Mouse (Mus musculus) C2C12 (cell line): ENCODE data around the gene Rbm28. TPM values are rescaled to one million over a fixed set of nuclear protein-coding genes. Genes with fewer than 3 reads are reported as not detected.

Experiments
- H3K27me3 ChIP-seq: one replicate; pipeline ENCODE4 v1.6.1; 2011; ENCODE audit not compliant: control insufficient read depth, insufficient read depth, insufficient read length
- H3K36me3 ChIP-seq: one replicate; pipeline ENCODE4 v1.6.1; 2011; ENCODE audit not compliant: control insufficient read depth, insufficient read depth
- H3K4me3 ChIP-seq: one replicate; pipeline ENCODE4 v1.5.1; 2011; ENCODE audit warnings: mild to moderate bottlenecking, control low read depth; ENCODE audit not compliant: poor library complexity, insufficient read depth, severe bottlenecking
- H3K79me2 ChIP-seq: one replicate; pipeline ENCODE4 v1.6.1; 2011; ENCODE audit not compliant: control insufficient read depth, insufficient read depth
- H3K79me3 ChIP-seq: one replicate; pipeline ENCODE4 v1.6.1; 2011; ENCODE audit warnings: low read depth, control low read depth
- H3ac ChIP-seq: one replicate; pipeline ENCODE3; 2011; ENCODE audit warnings: low read depth; ENCODE audit not compliant: control insufficient read depth, insufficient read length
- CEBPB ChIP-seq: IDR thresholded peaks from one replicate; pipeline ENCODE4 v1.6.1; 2011; ENCODE audit warnings: low read depth, mild to moderate bottlenecking, control low read depth, moderate library complexity
- CTCF ChIP-seq: IDR thresholded peaks from one replicate; pipeline ENCODE4 v1.5.1; 2011; ENCODE audit not compliant: control insufficient read depth, insufficient read depth, insufficient read length
- FOSL1 ChIP-seq: IDR thresholded peaks from one replicate; pipeline ENCODE4 v1.8.0; 2011; ENCODE audit warnings: mild to moderate bottlenecking, low read length; ENCODE audit not compliant: poor library complexity, insufficient read depth, severe bottlenecking
- MAX ChIP-seq: IDR thresholded peaks from one replicate; pipeline ENCODE4 v1.6.1; 2011; ENCODE audit warnings: mild to moderate bottlenecking, control low read depth
- MYOD1 ChIP-seq: IDR thresholded peaks from one replicate; pipeline ENCODE4 v1.6.1; 2011; ENCODE audit warnings: low read depth; ENCODE audit not compliant: control insufficient read depth, insufficient read length
- MYOG ChIP-seq: IDR thresholded peaks from one replicate; pipeline ENCODE4 v1.6.1; 2011; ENCODE audit not compliant: control insufficient read depth, insufficient read length; ENCODE audit errors: extremely low read depth
- USF1 ChIP-seq: IDR thresholded peaks from one replicate; pipeline ENCODE4 v1.6.1; 2011; ENCODE audit warnings: low read depth, mild to moderate bottlenecking, control low read depth, moderate library complexity
- polyA plus RNA-seq: library from polyadenylated mRNA; unstranded; fragments of >200 nt; fragmentation: generic; extraction: Trizol; gene quantifications from one replicate; pipeline ENCODE4 v1.2.1, GENCODE M21; 2012; ENCODE audit warnings: missing spikeins

Rbm28 gene
- polyA plus RNA-seq, 1 experiment, result 18.2 TPM

DNA sequence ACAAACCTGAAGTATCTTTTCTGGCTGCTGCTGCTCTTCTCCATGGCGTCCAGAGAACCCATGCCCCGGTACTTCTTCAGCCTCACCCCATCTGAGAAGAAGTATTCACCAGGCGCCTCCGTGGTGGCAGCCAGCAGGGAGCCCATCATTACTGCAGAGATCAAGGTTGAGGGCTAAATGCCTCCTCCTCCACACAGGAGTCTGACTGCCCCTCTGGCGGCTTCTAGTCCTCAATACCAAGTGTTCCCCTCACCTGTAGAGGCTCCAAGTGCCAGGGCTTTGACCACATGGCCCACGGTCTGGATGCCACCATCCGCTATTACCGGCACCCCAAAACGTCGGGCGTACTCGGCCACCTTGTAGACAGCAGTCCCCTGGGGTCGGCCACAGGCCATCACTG is 38.3 kb upstream of the Rbm28 start:
- Histone ChIP-seq H3ac (no peak overlapping the region), H3K27me3 (no peaks in the 10 kb centered on the region), H3K79me3 (no peaks in the 10 kb centered on the region), H3K4me3 (no peak overlapping the region), H3K36me3 (peaks cover 57% of the 10 kb centered on the region), H3K79me2 (peaks cover 2% of the 10 kb centered on the region)
- TF ChIP-seq FOSL1 (no peak), MYOG (no peak), USF1 (no peak), CEBPB (no peak), MAX (no peak), CTCF (no peak), MYOD1 (no peak)

DNA sequence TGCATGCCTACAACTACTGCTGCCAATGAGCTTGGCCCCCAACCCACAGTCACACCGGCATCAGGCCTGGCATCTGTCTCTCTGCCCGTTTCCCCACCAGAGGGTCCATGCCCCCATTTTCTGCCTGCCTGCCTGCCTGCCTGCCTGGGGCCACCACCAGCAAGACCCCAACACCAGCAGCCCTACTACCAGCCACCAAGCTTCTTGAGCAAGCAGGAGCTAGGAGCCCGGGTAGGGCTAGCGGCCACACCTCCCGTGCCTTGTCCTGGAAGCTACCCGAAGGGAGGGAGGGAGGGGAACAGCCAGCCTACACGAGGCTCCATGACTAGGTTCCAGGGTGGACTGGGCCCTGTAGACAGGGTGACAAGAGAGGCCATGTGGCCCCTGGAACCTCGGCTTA is 37.2 kb upstream of the Rbm28 start:
- no peak overlapping the region for H3K4me3 ChIP-seq
- H3K79me3 ChIP-seq, result no peaks in the 10 kb centered on the region
- TF ChIP-seq CTCF, result no peak
- no peak for TF ChIP-seq MYOG
- TF ChIP-seq MYOD1, result no peak
- TF ChIP-seq CEBPB, result no peak
- no peak for TF ChIP-seq FOSL1
- TF ChIP-seq USF1, result no peak
- TF ChIP-seq MAX, result no peak
- no peaks in the 10 kb centered on the region for H3K79me2 ChIP-seq
- H3K36me3 ChIP-seq, result peaks cover 46% of the 10 kb centered on the region
- no peaks in the 10 kb centered on the region for H3K27me3 ChIP-seq
- no peak overlapping the region for H3ac ChIP-seq

DNA sequence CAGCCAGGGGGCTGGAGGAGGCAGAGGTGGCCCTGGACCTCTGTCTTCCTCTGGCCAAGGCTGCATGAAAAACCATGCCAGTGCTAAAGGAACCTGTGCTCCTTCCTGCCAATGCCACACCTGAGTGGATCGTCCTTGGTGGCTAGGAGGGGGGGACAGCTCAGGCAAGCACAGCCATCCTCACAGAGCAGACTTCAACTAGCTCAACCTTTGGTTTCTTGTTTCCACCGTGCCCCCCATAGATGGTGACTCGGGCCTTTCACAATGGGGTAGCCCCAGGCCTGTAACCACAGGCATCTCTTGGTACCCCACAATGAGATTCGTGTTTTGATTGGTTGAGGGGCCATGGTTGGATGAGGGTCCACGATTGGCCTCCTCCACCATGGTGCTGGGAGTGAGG is 36.5 kb upstream of the Rbm28 start:
- H3K79me2 ChIP-seq, result no peaks in the 10 kb centered on the region
- H3ac ChIP-seq, result no peak overlapping the region
- no peaks in the 10 kb centered on the region for H3K79me3 ChIP-seq
- H3K4me3 ChIP-seq, result no peak overlapping the region
- no peaks in the 10 kb centered on the region for H3K27me3 ChIP-seq
- H3K36me3 ChIP-seq, result peaks cover 41% of the 10 kb centered on the region
- TF ChIP-seq MYOD1 (no peak), CTCF (no peak), FOSL1 (no peak), USF1 (no peak), CEBPB (no peak), MYOG (no peak), MAX (no peak)

DNA sequence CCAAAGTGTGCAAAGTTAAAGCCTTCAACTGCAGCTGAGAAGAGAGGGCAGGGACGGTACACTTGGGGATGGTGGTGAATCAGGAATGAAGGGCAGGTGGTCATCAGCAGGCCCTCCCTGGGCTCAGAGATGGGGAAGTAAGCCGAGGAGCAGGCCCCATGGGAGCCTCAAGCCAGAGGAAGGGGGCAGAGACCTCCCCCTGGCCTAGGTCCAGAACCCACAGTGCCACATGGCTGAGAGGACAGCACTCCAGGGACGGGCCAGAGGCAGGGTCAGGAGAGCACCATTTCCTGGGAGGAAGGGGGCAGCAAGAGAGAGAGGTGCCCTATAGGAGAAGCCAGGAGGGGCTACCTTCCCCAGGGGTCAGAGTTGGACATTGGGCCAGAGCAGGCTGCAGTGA is 35.7 kb upstream of the Rbm28 start:
- Histone ChIP-seq H3K79me3 (no peaks in the 10 kb centered on the region), H3K27me3 (no peaks in the 10 kb centered on the region), H3ac (no peak overlapping the region), H3K36me3 (peaks cover 34% of the 10 kb centered on the region), H3K4me3 (no peak overlapping the region), H3K79me2 (no peaks in the 10 kb centered on the region)
- no peak for TF ChIP-seq FOSL1
- no peak for TF ChIP-seq MAX
- TF ChIP-seq CEBPB, result no peak
- TF ChIP-seq CTCF, result no peak
- TF ChIP-seq USF1, result no peak
- no peak for TF ChIP-seq MYOG
- no peak for TF ChIP-seq MYOD1

DNA sequence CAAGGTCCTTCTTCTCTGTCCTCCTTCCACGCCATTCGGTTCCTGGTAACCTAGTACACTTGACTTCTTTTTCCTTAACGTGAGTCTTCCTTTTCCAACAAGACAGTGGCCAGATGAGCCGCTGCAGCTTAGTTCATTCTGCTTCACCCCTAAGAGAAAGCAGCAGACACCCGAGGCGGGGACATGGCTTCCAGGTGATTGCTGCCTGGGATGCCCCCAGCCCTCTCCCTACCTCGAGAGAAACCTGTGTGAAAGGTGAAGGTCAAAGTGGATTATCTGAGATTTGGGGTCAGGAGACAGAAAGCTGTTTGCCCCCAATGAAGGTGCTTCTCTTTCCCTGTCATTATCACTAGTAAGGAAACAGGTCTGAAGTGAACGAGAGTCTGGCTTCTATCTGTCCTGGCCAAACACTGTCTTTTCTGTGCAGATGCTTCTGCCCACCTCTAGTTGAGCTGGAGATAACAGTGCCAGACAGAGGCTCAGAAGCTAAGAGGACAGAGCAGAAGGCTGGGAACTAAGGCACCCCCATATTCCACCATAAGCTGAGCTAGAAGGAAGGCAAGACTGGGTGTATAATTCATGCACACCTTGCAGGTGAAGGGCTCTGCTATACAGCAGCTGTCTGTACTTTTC is 34.5 kb upstream of the Rbm28 start:
- Histone ChIP-seq H3K79me3 (no peaks in the 10 kb centered on the region), H3K27me3 (no peaks in the 10 kb centered on the region), H3K4me3 (no peak overlapping the region), H3ac (no peak overlapping the region), H3K36me3 (peaks cover 22% of the 10 kb centered on the region), H3K79me2 (no peaks in the 10 kb centered on the region)
- no peak for TF ChIP-seq MYOG
- TF ChIP-seq MYOD1, result no peak
- no peak for TF ChIP-seq CEBPB
- TF ChIP-seq CTCF, result no peak
- TF ChIP-seq USF1, result no peak
- no peak for TF ChIP-seq MAX
- no peak for TF ChIP-seq FOSL1
